Mouse (Mus musculus): ENCODE data around the gene Tmem231. TPM values are rescaled to one million over a fixed set of nuclear protein-coding genes. Genes with fewer than 3 reads are reported as not detected.
A peak's percentile ranks its signal among the peaks of the same experiment; 100 is the strongest.
"Not testable (repeated sequence)": the region's sequence is repeated elsewhere in the genome, so short reads cannot be mapped to it uniquely, and the experiment has no call there.

Gene Tmem231
- total RNA-seq, 2 experiments from 2014 or later, result 3.4 to 3.9 TPM

DNA sequence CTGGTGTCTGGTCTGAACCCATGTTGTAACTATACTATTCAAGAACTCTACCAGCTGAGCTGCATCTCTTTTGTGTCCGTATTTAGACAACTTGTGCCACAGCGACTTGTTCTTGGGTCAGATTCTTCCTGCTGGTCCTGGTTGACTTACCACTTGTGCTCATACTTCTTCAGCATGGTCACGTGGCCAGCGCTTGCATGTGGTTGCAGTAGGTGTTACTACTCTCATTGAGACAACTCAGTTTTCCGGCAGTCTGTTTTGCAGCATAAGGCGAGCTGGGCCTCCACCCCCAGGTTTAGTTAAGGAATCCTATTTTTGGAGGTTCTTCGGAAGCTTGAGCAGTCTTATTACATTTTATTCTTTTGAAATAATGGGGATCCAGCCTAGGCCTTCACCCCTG lies 17.6 kb upstream of the Tmem231 start:
- no peak for DNase-seq (ENCODE audit: low spot score in 2 of 2)

DNA sequence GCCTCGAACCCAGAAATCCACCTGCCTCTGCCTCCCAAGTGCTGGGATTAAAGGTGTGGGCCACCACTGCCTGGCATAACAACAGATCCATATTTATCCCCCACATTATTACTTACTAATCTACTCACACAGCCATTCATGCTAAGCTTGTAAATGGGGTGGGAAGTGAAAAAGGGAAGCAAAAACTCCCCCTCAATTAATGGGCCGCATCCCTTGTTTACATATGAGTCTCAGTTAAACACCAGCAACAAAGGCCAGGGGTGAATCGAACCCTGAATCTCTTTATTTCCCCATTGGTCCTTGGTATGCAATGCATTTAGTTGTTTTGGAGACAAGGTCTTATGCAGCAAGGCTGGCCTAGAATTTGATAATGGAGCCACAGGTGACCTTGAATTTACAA lies 17.2 kb upstream of the Tmem231 start:
- no peak for DNase-seq (ENCODE audit: low spot score in 2 of 2)

DNA sequence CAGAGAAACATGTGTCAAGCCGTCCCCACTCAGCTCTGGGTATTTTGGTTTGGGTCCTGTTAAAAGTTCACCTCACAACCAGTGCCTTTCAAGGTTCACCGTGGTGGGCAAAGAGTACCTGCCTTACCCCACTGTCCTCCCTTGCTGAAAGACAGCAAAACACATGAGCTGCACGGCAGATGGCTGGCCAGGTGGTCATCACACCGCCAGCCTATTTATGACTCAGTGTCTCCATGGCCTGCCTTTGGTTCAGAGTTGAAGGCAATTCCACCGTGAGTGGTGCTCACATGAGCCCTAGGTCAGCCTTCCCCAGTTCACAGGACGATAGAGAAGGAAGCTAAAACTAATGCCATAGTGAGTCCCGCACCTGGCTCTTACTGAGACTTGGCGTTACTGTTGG lies 14.3 kb upstream of the Tmem231 start:
- no peak for DNase-seq (ENCODE audit: low spot score in 2 of 2)

DNA sequence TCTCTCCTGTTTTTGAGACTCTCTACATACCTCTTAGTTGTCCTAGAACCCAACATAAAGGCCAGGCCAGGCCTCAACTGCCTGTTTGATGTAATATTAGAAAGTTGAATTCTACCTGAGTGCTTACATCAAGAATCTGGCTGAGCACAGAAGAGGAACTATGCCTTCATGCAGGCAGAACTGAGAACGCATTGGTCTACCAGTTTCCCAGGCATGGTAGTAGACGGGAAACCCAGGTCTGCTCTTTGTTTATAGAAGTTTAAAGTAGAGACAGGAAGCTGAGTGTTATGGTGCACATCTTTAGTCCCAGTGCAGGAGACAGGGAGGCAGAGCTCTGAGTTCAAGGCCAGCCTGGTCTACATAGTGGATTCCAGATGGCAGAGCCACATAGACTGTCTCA lies 13.5 kb upstream of the Tmem231 start:
- DNase-seq (ENCODE audit: low spot score in 2 of 2), result no peak

DNA sequence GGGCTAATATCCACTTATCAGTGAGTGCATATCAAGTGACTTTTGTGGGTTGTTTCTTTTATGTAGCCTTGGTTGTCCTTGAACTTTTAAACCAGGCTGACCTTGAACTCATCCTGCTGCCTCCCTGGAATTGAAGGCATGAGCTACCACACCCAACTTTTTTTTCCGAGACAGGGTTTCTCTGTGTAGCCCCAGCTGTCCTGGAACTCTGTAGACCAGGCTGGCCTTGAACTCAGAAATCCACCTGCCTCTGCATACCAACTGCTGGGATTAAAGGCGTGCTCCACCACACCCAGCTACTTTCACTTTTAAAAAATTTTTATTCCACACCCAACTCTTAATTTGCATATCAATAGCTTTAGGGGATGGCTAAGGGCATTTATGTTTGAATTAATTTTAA lies 9.9 kb upstream of the Tmem231 start:
- DNase-seq (ENCODE audit: low spot score in 2 of 2), result no peak

DNA sequence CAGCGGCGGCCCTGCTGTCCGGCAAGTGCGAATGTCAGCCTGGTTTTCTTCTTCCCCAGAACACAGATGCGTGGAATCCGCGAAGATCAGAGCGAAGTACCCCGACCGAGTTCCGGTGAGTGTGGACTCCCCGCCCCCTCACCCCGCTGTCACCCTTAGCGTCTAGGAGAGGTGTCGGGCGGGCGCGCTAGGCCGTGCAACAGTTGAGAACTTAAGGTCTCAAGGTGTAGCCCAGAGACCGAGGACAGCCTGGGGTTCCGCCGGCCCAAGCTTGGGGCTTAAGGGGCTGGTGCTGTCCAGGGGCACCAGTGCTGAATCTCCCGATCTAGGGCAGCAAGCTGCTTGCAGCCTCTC lies 7.4 kb upstream of the Tmem231 start:
- peak; percentile 27 to 44 for DNase-seq (ENCODE audit: low spot score in 2 of 2)

DNA sequence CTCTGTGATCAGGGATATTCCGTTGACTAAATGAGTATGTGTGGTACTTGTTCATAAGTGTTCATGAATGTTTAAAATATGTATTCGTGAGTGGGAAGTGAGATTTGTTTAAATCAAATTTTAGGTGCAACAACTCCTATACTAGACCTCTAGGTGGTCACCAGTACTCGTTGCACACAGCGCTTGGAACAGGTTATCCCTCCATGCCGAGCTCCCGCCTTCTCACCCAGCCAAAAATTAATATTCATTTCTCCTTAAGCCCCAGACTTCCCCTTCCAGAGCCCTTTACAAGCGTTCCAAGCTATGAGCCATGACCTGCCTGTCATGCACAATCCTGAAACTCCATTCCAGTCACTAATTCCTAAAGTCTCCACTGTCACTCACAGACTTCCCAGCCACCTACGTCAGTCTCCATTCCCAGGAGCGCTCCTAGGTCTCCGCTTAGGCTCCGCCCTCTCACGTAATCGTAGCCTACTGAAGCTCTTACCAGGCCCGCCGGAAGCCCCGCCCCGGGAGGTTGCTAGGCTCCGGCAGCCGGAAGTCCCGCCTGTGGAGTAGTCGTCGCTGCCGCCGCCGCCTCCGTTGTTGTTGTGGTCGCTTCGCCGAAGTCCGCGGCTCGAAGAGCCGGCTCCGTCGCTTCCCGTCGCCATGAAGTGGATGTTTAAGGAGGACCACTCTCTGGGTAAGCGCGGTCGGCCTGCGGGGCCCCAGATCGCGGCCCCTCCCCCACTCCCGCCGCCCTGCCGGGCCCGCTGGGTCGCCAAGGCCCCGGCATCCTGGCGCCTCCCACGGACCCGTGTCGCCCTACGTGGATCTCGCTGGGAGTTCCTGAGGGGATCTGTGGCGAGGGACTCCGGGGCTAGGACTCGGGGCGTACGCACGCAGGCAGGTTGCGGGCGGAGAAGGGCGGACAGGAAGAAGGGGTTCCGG lies 6.8 kb upstream of the Tmem231 start, which contains the start of gene Gabarapl2:
TSS of gene Gabarapl2 (plus strand) at position 533 of the 930 bp plus-strand sequence.
- peak; percentile 88 to 97 for DNase-seq (ENCODE audit: low spot score in 2 of 2)

DNA sequence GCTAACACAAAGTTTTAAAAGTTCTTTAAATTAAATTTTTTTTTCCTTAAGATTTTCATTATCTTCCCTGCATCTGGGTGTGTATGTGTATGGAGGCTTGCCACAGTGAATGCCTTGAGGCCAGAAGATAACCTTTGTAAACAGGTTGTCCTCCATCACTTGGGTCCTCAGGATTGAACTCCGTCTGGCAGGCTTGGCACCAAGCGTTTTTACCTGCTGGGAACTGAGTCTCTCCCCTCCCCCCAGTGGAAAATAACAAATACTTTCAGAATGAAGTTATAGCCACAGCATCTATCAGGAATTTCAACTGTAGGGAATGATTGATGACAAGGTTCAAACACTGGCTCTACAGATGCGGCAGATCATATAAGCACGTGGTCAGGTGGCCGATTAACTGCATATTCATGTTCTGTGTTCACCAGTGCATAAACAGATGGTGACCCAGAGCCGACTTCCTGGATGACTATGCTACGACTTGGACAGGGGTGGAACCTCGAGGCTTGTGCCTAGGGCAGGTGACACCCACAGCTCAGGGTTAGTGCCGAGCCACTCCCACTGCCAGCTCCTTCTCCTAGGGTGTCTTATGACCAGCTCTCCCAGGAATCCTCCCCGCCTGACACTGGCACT lies 5.9 kb upstream of the Tmem231 start:
- no peak for DNase-seq (ENCODE audit: low spot score in 2 of 2)

DNA sequence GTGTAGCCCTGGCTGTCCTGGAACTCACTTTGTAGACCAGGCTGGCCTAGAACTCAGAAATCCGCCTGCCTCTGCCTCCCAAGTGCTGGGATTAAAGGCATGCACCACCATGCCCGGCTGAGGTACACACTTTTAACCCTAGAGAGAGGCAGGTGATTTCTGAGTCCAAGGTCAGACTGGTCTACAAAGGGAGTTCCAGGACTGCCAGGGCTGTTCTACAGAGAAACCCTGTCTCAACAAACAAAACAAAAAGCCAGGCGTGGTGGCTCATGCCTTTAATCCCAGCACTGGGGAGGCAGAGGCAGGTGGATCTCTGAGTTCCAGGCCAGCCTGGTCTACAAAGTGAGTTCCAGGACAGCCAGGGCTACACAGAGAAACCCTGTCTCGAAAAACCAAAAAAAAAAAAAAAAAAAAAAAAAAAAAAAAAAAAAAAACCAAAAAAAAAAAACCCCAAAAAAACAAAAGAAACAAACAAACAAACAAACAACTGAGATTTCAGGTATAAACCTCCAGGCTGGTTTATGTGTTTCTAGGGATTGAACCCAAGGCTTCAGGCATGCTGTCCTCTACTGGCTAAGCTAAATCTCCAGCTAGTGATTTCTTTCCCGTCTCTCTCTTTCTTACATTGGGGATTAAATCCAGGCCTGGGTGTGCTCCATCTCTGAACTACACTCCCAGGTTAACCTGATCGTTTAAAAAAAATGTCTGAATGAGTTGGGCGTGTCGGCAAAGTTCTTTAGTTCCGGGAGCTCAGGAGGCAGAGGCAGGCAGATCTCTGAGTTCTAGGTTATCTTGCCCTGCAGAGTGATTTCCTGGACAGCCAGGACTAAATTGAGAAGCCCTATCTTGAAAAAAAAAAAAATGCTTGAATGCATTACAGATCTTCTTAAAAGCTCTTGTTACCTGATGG lies 4.7 kb upstream of the Tmem231 start:
- not testable (repeated sequence) for DNase-seq (ENCODE audit: low spot score in 2 of 2)

DNA sequence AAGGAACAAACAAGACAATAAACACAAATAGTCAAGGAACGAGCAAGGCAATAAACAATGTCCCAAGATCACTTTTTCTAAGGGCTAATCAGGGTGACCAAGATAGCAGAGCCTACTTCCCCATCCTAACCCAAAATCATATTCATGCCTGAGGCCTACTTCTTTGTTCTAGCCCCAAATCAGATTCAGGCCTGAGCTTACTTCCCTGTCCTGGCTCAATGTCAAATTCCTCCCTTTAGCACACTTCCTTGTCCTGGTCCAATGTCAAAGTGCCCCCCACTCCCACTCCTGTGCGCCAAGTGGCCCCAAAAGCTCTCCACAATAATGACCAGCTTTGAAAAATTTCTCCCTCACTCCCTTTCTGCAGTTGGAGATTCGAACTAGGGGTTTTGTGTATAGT lies 3.5 kb upstream of the Tmem231 start:
- no peak for DNase-seq (ENCODE audit: low spot score in 2 of 2)

DNA sequence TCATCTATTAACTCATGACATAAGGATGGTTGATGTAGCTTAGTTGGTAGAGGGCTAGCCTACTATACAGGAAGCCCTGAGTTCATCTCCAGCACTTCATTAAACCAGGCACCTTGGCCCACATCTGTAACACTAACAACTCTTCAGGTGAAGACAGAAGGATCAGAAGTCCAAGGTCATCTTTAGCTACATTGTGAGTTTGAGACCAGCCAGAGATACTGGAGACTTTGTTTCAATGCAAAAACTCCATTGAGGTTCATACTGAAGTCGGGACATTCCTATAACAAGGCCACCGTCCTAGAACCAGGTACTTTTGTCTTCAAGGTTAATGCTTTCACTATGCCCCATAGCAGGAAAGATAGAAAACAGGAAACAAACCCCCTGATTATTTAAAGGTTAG lies 520 bp upstream of the Tmem231 start:
- DNase-seq (ENCODE audit: low spot score in 2 of 2), result no peak

DNA sequence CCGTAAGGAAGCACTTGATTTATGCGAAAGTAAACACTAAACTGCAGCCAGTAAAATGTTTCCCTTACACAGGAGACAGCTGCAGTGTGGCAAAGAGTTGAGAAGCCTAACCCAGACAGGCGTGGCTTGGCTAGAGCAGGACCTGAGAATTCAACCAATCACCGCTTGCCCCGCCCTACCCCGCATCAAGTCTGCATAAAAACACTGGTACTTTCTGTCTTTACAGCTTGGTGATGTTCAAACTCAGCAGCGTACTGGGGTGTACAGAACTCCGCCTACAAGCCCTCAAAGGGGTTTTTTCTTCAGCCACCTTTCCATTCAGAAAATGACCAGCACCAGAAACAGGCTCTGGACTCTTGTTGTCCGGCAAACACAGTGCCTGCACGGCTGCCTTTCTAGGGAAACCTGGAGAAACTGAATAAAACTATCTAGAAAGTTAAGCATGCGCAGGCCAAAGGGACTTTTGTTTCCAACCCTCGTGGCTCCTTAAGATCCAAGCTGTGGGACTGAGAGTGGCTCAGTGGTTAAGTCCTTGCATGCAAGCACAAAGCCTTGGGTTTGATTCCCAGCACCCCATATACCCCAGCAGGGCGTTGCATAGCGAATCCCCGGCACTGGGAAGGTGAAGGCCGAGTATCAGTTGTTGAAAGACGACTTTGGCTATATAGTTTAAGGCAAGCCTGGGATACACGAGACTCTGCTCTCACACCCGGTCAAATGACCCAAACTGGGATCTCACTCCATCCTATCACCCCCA lies 923 bp downstream of the Tmem231 start:
- peak; percentile 36 to 72 for DNase-seq (ENCODE audit: low spot score in 2 of 2)

DNA sequence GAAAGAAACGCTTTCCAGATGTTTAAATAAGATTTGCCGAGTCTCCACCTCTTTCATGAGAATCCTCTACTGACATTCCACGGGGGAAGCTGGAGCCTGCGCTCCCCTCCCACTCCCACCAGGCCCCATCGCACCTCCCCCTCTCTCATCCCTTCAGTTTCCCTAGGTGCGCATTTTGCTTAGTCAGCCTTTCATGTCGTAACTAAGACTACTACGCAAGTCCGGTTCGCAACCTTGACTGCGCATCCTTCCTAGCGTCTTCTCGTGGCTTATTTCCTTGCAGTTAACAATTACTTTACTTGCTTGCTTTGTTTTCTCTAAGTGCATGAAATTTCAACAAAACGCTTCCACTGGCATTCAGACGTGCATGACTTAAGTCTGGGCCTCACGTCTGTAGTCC lies 2.0 kb downstream of the Tmem231 start:
- no peak for DNase-seq (ENCODE audit: low spot score in 2 of 2)

DNA sequence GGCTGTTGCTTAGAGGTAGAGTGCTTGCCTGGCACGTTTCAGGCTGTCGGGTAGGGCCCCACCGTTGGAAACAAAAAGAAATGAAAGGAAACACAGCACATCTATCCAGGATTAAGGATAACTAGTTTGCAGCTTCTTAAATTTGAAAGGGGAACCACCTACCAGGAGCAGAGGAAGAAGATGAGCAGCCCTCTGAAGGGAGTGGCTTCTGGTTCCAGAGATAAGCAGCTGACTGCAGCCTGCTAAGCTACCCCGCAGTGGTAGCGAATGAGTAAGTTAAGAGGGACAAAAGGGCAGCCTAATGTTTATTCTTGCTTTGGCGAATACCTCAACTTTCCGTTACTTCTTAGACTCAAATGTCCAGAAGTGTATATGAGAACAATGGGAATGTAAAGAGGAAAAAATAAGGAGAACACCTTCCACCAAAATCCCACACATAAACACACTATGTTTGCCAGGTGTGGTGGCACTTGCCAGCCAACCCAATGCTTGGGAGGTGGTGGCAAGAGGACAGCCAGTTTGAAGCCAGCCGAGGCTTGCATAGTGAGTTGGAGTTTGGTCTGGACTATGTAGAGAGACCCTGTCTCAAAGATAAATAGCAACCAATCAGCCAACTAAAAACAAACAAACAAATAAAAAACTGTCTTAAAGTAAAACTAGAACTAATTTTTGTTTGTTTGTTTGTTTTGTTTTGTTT lies 3.9 kb downstream of the Tmem231 start:
- no peak for DNase-seq (ENCODE audit: low spot score in 2 of 2)

DNA sequence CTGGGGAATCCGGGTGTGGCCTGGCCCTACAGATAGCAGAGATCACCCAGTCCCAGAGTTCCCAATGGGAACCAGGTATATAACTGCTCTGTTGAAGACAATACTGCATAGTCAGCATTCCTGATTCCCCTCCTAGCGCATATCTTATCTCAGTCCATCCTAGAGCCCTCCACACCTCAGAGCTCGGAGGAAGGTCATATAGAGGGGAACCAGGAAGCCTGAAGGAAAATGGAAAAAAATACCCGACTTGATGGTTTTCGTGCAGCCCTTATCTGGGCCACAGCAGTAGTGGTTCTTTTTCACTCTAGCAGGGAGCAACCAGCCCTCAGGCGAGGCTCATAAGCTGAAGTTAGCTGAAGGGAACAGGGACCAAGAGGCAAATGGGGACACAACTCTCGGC lies 8.7 kb downstream of the Tmem231 start:
- no peak for DNase-seq (ENCODE audit: low spot score in 2 of 2)

DNA sequence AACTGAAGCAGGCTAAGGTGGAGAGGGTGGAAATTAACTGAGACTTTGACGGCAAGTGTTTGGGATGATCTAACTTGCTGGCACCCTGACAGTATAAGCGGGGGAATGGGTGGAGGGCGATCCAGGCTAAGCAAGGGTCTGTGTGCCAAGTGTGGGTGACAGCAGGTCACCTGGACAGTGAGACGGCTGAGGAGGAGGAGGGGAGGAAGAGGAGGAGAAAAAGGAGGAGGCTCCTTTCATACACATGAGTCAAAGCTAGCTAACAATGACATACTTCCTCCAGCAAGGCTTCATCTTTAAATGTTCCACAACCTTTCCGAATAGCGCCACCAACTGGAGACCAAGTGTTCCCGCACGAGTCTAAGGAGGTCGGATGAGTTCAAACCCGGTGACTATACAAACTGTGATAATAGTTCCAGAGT lies 10.3 kb downstream of the Tmem231 start:
- peak in 1 of 2 experiments; percentile 65 for DNase-seq (ENCODE audit: low spot score in 2 of 2)

DNA sequence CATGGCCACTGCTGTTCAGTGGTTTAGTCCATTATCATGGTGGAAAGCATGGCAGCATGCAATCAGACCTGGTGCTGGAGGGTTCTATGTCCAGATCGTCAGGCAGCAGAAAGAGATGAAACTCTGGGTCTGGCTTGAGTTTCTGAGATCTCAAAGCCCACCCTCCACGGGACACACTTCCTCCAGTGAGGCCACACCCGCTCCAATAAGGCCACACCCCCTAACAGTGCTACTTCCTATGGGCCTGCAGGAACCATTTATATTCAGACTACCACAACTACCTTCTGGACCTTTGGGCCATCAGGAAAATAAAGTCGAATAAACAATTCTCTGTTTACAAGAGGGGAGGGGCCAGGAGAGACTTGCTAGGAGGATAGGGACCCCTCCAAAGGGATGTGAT lies 12.7 kb downstream of the Tmem231 start:
- no peak for DNase-seq (ENCODE audit: low spot score in 2 of 2)

DNA sequence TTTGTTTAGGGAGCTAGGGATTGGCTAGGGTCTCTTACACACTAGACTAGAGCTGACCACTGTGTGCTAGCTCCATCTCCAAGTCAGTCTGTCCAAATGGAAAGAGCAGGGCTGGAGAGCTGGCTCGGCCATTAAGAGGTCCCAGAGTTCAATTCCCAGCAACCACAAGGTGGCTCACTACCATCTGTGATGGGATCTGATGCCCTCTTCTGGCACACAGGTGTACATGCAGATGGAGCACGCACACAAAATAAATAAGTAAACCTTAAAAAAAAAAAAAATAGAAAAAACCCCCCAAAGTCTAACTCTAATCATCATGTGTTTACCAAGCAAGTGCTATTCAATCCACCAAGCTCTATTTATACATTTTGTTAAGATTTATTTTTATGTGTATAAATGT lies 14.0 kb downstream of the Tmem231 start:
- DNase-seq (ENCODE audit: low spot score in 2 of 2), result no peak

DNA sequence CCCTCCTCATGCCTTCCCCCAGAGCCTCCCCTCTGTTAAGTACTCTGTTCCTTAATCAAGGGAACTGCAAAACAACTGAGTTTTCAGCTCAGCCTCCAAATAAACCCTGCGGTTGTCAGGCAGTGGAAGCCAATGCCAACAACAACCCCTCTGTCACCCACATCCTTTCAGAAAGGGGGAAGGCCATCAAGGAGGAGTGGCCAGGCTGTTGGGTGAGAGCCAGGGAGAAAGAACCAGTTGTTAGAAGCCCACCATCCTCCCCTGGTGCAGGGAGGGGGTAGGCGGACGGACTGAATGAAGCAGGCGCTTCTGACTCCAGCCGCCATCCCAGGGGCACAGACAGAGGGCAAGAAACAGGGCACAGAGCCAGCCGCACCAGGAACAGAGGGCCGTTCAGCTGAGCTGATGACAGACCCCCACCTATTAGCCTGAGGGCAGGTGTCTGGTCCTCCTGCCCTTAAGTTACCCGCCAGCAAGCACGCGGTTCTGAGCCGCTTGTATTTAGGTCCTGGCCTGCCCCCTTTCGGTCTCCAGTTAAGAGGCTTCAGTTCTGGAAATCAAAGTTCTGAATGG lies 20.7 kb downstream of the Tmem231 start:
- no peak for DNase-seq (ENCODE audit: low spot score in 2 of 2)

DNA sequence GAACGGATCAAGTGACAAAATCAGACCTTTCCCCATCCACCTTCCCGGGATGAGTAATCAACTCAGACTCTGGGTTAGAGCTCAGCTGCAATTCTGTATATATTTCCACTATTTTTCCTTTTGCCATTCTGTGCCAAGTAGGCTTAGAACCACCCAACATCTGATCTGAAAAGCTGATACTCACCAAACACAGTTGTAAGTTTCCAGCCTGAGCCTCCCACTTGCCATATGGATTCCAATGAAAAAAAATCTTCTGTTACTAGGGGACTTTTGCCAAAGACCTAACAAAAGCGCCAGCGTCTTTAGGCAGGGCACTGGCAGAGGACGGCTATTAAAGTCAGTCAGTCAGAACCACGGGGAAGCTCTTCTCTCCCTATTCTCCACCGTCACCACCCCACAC lies 22.1 kb downstream of the Tmem231 start:
- no peak for DNase-seq (ENCODE audit: low spot score in 2 of 2)
